Mouse (Mus musculus) small intestine, adult 2 months (tissue): ENCODE data around the gene Lin7a. TPM values are rescaled to one million over a fixed set of nuclear protein-coding genes. Genes with fewer than 3 reads are reported as not detected.

ENCODE experiments used
- H3K27ac ChIP-seq: fragments of 200-500 bp; 2 replicates; pipeline ENCODE4 v1.5.1; 2012; ENCODE audit warnings: low read depth, low read length, control low read depth, inconsistent platforms; ENCODE audit not compliant: insufficient read depth
- H3K27me3 ChIP-seq: fragments of 200-500 bp; 2 replicates; pipeline ENCODE4 v1.6.1; 2012; ENCODE audit warnings: mild to moderate bottlenecking, moderate library complexity, low read length, inconsistent platforms; ENCODE audit not compliant: control insufficient read depth, insufficient read depth
- H3K36me3 ChIP-seq: fragments of 200-500 bp; 2 replicates; pipeline ENCODE4 v1.6.1; 2012; ENCODE audit warnings: mild to moderate bottlenecking, low read length, control low read depth, inconsistent platforms; ENCODE audit not compliant: control insufficient read depth, insufficient read depth
- H3K4me1 ChIP-seq: fragments of 200-500 bp; 2 replicates; pipeline ENCODE4 v1.6.1; 2012; ENCODE audit warnings: low read length, inconsistent platforms, mixed read lengths; ENCODE audit not compliant: control insufficient read depth, insufficient read depth, insufficient read length
- H3K4me3 ChIP-seq: fragments of 200-500 bp; 2 replicates; pipeline ENCODE4 v1.5.1; 2012; ENCODE audit warnings: low read depth, mild to moderate bottlenecking, control low read depth, inconsistent platforms, low read length, moderate library complexity
- CTCF ChIP-seq: fragments of 200-500 bp; IDR thresholded peaks from 2 replicates; pipeline ENCODE4 v1.5.1; 2012; ENCODE audit warnings: low read depth, mild to moderate bottlenecking, control low read depth, inconsistent platforms, low read length, moderate library complexity, mixed read lengths; ENCODE audit not compliant: insufficient replicate concordance, insufficient read length; ENCODE audit errors: extremely low read depth
- POLR2A ChIP-seq: fragments of 200-500 bp; IDR thresholded peaks from 2 replicates; pipeline ENCODE4 v1.6.1; 2012; ENCODE audit warnings: low read depth, mild to moderate bottlenecking, control low read depth, inconsistent platforms, low read length, moderate library complexity
- whole genome bisulfite sequencing: fragments of 180-500 bp; shearing (Covaris S2); methylation state at CpG from one replicate; pipeline ENCODE4 v1.1.7; 2018; 5-methylcytosine and 5-hydroxymethylcytosine counted together
- polyA plus RNA-seq: library from polyadenylated mRNA; depleted of rRNA; stranded (reverse); fragments of >200 nt; gene quantifications from 2 replicates; pipeline ENCODE4 v1.2.3, GENCODE M21; 2012; rRNA removed

Lin7a gene
- polyA plus RNA-seq, result 0.20 TPM in 1 of 2 replicates, not detected in the other

- peak within 1 kb of the TSS; percentile 54 for H3K4me3 ChIP-seq
- peaks cover 5% of the 10 kb centered on the region; the same call in 1 of the 2 replicates for H3K27me3 ChIP-seq
- peaks cover 2% of the 10 kb centered on the region for H3K4me1 ChIP-seq
- WGBS, result 3% methylated on average over 38 of the region's 38 CpGs
- no peak within 1 kb of the TSS for H3K27ac ChIP-seq
- no peak for TF ChIP-seq POLR2A
- H3K36me3 ChIP-seq, result no peaks in the 10 kb centered on the region
Observed at GRCm38 (mm10) chr10:107271321-107272130, at the start of gene Lin7a. Lin7a (plus strand) TSS chr10:107271686.

- no peak overlapping the region for H3K4me3 ChIP-seq
- H3K27me3 ChIP-seq, result no peaks in the 10 kb centered on the region
- WGBS, result 78% methylated on average over 2 of the region's 2 CpGs
- no peaks in the 10 kb centered on the region for H3K4me1 ChIP-seq
- no peaks in the 10 kb centered on the region for H3K36me3 ChIP-seq
- TF ChIP-seq CTCF (no peak), POLR2A (no peak)
- no peak overlapping the region for H3K27ac ChIP-seq
Observed at GRCm38 (mm10) chr10:107221726-107222125, 49.8 kb upstream of the Lin7a start.

DNA sequence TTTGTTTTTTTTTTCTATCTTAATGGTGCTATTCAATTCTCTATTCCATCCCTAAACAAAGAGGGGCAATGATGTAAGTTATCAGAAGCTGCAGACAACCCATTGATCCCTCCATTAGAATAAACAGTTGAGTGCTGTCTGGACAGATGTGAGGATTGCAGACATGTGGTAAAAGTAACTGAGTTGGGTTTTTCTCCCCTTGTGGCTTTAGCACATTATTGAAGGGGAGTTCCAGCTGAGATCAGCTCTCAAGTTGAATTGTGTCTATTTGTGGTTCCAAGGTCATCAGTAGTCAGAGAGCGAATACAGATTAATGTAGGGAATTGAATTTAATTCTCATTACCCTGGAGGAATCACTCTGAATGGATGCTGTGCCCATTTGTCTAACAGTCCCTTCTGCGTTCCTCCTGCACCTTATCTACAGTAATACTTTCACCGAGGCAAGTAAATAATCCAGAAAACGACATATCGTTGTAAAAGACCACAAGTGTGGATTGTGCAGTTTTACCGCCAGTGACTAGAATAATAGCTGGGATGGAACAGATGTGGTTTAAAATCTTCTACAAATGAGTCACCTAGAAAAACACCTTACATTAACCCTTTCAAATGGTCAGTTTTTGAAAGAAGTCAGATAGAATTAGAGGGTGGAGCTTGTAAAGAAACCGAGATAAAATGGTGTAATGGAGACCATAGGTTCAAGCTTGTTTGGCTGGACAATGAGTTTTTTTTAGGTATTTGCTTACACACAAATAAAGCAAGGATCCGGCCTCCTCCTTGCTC, 48.9 kb upstream of the Lin7a start:
- Histone ChIP-seq H3K27ac (no peak overlapping the region), H3K4me1 (no peaks in the 10 kb centered on the region), H3K4me3 (no peak overlapping the region), H3K27me3 (no peaks in the 10 kb centered on the region), H3K36me3 (no peaks in the 10 kb centered on the region)
- no peak for TF ChIP-seq POLR2A
- no peak for TF ChIP-seq CTCF
- 63% methylated on average over 8 of the region's 8 CpGs for WGBS

GRCm38 (mm10) chr10:107223186-107223440, 48.4 kb upstream of the Lin7a start:
- Histone ChIP-seq H3K27me3 (no peaks in the 10 kb centered on the region), H3K4me1 (no peaks in the 10 kb centered on the region), H3K36me3 (no peaks in the 10 kb centered on the region), H3K4me3 (no peak overlapping the region), H3K27ac (no peak overlapping the region)
- 86% methylated on average over 3 of the region's 3 CpGs for WGBS
- TF ChIP-seq CTCF, result no peak
- no peak for TF ChIP-seq POLR2A

- no peak overlapping the region for H3K4me3 ChIP-seq
- no peak overlapping the region for H3K27ac ChIP-seq
- no peaks in the 10 kb centered on the region for H3K27me3 ChIP-seq
- WGBS, result 85% methylated on average over 3 of the region's 3 CpGs
- no peak for TF ChIP-seq POLR2A
- no peak for TF ChIP-seq CTCF
- no peaks in the 10 kb centered on the region for H3K4me1 ChIP-seq
- H3K36me3 ChIP-seq, result no peaks in the 10 kb centered on the region
Observed at GRCm38 (mm10) chr10:107223821-107224220, 47.7 kb upstream of the Lin7a start.

DNA sequence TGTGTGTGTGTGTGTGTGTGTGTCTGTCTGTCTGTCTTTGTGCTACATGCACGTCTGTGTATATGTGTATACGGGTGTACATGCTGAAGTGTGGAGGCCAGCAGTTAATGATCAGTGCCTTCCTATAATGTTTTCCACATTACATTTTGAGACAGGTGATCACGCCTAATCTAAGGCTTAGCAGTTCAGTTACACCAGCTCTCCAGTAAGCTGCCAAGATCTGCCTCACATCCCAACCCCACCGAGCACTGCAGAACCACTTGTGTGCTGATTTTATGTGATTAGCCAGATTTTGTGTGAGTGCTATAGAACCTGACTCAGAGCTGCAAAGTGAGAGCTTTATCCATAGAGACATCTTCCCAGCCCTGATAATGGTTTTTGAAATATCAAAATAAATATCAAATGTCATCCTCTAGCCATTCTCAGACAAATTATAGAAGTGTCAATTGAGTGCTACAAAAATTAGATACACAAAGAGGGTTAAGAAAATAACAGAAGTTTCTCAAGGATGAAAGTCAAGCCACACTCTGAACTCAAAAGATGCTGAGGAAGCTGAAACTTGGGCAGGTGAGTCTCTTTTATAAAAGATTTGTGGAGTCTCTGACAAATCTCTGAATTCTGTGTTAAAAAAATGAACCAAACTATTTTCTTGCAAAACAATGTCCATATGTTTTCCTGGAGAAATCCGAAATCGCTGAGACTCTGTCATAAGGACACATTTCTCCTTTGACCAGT, 46.7 kb upstream of the Lin7a start:
- Histone ChIP-seq H3K4me1 (no peaks in the 10 kb centered on the region), H3K36me3 (no peaks in the 10 kb centered on the region), H3K27me3 (no peaks in the 10 kb centered on the region), H3K27ac (no peak overlapping the region), H3K4me3 (no peak overlapping the region)
- 77% methylated on average over 6 of the region's 6 CpGs for WGBS
- TF ChIP-seq CTCF, result no peak
- TF ChIP-seq POLR2A, result no peak

DNA sequence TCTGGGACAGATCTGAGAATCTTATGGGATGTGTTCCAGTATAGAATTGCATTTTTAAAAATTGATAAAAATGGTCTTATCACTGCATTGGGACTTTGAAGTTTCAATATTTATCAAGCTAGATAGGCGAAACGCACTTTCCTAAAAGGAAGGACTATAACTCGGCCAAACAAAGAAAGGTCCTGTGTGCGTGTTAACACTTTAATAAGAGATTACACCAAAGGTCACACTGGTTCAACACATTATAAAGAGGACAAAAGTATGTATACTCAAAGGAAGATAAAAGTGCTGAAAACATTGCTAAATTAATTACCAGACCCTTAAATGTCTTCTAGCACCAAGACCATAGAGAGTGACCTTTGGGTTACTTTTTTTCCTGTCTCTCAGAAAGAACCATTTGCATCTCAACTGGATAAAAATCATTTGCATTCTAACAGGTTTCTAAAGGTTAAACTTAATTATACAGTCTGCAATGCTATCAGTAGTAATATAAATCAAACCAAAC, 46.1 kb upstream of the Lin7a start:
- Histone ChIP-seq H3K27ac (no peak overlapping the region), H3K4me1 (no peaks in the 10 kb centered on the region), H3K4me3 (no peak overlapping the region), H3K36me3 (no peaks in the 10 kb centered on the region), H3K27me3 (no peaks in the 10 kb centered on the region)
- 30% methylated on average over 4 of the region's 4 CpGs for WGBS
- TF ChIP-seq CTCF (no peak), POLR2A (no peak)
